Mouse (Mus musculus): ENCODE measurements around the gene Acsf3. TPM values are rescaled to one million over a fixed set of nuclear protein-coding genes. Genes with fewer than 3 reads are reported as not detected.

The Acsf3 gene
- polyA plus RNA-seq, 1 experiment from 2014 or later, result 10.7 TPM

DNA sequence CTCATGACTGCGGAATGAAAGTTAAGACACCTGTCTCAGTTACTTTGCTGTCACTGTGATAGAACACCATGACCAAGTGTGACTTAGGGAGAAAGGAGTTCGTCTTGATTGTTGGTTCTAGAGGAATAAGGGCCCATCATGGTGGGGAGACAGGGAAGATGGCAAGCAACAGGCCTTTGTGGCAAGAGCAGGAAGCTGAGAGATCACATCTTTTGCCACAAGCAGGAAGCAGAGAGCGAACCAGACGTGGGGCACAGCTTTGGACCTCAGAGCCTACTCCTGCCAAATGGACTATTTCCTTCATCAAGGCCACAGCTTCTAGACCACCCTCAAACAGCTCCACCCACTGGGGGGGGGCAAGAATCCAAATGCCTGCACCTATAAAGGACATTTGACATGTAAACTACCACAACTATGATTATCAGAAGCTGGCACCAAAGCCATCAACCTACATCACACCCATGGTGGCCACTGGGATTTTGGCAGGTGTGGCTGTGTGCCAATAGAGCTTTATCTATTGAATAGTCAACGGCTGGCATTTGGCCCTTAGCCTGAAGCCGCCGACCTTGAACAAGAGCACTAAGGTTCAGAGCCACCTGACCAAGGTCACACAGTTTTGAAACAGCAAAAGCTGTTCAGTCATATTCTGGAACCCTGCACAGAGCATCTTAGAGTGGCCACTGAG lies 10.4 kb upstream of the Acsf3 start:
- no peak; the same call in 1 of the 2 replicates for ATAC-seq
- no peak for DNase-seq
- no peak overlapping the region for H3K4me2 ChIP-seq (ENCODE audit: low read depth, low read length)
- TF ChIP-seq CTCF (IDR thresholded peaks at IDR 0.05; ENCODE audit: low read depth) (no peak), EP300 (IDR thresholded peaks at IDR 0.05; ENCODE audit: low read depth) (no peak)
- H3K9ac ChIP-seq (replicated peaks), result no peak overlapping the region
- H3K27ac ChIP-seq (ENCODE audit: low read depth), result no peak overlapping the region
- peaks cover 15% of the 10 kb centered on the region; the same call in 1 of the 2 replicates for H3K27me3 ChIP-seq (ENCODE audit: insufficient read depth, low read length)
- WGBS (ENCODE audit: insufficient replicate concordance), result 52% methylated on average over 7 of the region's 7 CpGs
- peaks cover 18% of the 10 kb centered on the region for H3K4me1 ChIP-seq (ENCODE audit: insufficient read depth)
- H3K4me3 ChIP-seq (ENCODE audit: low read depth, low read length), result no peak overlapping the region
- H3K36me3 ChIP-seq (replicated peaks; ENCODE audit: insufficient read depth, low read length), result no peaks in the 10 kb centered on the region
- H3K9me3 ChIP-seq (ENCODE audit: low read length), result no peaks in the 10 kb centered on the region

DNA sequence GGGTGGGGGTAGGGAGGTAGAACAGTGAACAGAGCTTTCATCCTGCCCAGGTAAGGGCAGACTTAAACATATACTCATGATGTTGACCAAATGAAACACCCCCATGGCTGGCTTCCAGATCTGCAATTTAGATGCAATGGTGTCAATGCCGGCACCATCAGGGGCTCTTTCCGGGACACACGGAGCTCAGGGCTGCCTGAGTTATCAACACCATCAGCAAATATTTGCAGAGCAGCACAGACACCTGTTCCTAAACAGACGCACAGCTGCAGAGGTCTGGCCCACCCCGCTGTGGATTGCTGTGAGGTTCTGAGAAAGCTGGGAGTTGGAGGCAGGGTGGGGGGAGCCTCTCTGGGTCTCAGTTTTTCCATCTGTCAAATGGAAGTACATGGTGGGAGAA lies 9.1 kb upstream of the Acsf3 start:
- Histone ChIP-seq H3K4me3 (ENCODE audit: low read depth, low read length) (no peak overlapping the region), H3K4me2 (ENCODE audit: low read depth, low read length) (no peak overlapping the region), H3K36me3 (replicated peaks; ENCODE audit: insufficient read depth, low read length) (no peaks in the 10 kb centered on the region), H3K27me3 (ENCODE audit: insufficient read depth, low read length) (peaks cover 6% of the 10 kb centered on the region; the same call in 1 of the 2 replicates), H3K27ac (ENCODE audit: low read depth) (no peak overlapping the region), H3K9me3 (ENCODE audit: low read length) (no peaks in the 10 kb centered on the region), H3K9ac (replicated peaks) (no peak overlapping the region), H3K4me1 (ENCODE audit: insufficient read depth) (peaks cover 18% of the 10 kb centered on the region)
- peak; percentile 55 for DNase-seq
- TF ChIP-seq EP300 (IDR thresholded peaks at IDR 0.05; ENCODE audit: low read depth) (no peak), CTCF (IDR thresholded peaks at IDR 0.05; ENCODE audit: low read depth) (no peak)
- peak; percentile 84 for ATAC-seq
- 46% methylated on average over 5 of the region's 5 CpGs for WGBS (ENCODE audit: insufficient replicate concordance)

DNA sequence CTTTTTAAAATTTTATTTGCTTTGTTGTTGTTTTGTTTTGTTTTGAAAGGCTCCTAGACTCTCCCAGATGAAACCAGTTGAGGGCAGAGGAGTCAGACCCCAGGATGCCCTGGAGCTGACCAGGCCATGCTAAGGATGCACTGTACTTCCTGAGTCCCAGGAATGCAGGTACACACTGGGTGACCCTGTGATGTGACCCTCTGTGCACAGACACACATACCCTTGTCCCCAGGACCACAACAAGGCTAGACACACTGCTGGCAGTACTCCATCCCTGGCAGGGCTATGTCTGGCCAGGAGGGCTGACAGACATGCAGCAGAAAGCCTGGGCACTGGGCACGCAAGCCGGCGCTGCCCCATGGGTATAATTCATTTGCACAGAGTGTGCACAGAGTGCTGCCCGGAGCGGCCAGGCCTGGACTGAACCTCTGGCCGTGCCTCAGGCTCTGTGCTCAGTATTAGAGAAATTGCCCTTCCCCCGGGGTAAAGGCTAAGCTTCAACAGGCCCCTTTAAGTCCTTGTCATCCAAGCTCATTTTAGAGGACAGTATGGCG lies 8.6 kb upstream of the Acsf3 start:
- TF ChIP-seq EP300 (IDR thresholded peaks at IDR 0.05; ENCODE audit: low read depth), result no peak
- no peak for TF ChIP-seq CTCF (IDR thresholded peaks at IDR 0.05; ENCODE audit: low read depth)
- no peaks in the 10 kb centered on the region for H3K9me3 ChIP-seq (ENCODE audit: low read length)
- no peak overlapping the region for H3K4me3 ChIP-seq (ENCODE audit: low read depth, low read length)
- no peak overlapping the region for H3K27ac ChIP-seq (ENCODE audit: low read depth)
- peaks cover 4% of the 10 kb centered on the region; the same call in 1 of the 2 replicates for H3K27me3 ChIP-seq (ENCODE audit: insufficient read depth, low read length)
- no peak overlapping the region for H3K4me2 ChIP-seq (ENCODE audit: low read depth, low read length)
- peak; percentile 52 for ATAC-seq
- H3K4me1 ChIP-seq (ENCODE audit: insufficient read depth), result peaks cover 18% of the 10 kb centered on the region
- no peak for DNase-seq
- H3K9ac ChIP-seq (replicated peaks), result no peak overlapping the region
- WGBS (ENCODE audit: insufficient replicate concordance), result 73% methylated on average over 8 of the region's 8 CpGs
- H3K36me3 ChIP-seq (replicated peaks; ENCODE audit: insufficient read depth, low read length), result no peaks in the 10 kb centered on the region

DNA sequence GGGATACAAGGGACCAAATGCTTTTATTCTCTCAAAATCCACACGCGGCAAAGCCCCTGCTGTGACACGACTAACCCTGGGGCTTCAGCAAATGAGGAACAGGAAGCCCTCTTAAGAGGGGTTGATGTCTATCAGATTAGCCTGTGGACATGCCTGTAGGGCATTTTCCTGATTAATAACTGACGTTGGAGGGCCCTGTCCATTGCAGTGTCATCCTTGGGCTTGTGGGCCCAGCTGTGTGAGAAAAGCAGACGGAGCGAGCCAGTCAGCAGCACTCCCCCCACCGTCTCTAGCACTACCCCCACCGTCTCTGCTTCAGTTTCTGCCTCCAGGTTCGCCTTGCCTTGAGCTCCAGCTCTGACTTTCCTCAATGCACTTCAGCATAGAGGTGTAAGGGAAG lies 8.1 kb upstream of the Acsf3 start:
- TF ChIP-seq EP300 (IDR thresholded peaks at IDR 0.05; ENCODE audit: low read depth) (no peak), CTCF (IDR thresholded peaks at IDR 0.05; ENCODE audit: low read depth) (no peak)

GRCm38 (mm10) chr8:122769251-122770058 lies 5.8 kb upstream of the Acsf3 start:
- Histone ChIP-seq H3K4me1 (ENCODE audit: insufficient read depth) (peaks cover 13% of the 10 kb centered on the region), H3K36me3 (replicated peaks; ENCODE audit: insufficient read depth, low read length) (no peaks in the 10 kb centered on the region), H3K9me3 (ENCODE audit: low read length) (no peaks in the 10 kb centered on the region), H3K4me2 (ENCODE audit: low read depth, low read length) (no peak overlapping the region), H3K27ac (ENCODE audit: low read depth) (no peak overlapping the region), H3K27me3 (ENCODE audit: insufficient read depth, low read length) (peaks cover 6% of the 10 kb centered on the region; the same call in 1 of the 2 replicates), H3K9ac (replicated peaks) (no peak overlapping the region), H3K4me3 (ENCODE audit: low read depth, low read length) (no peak overlapping the region)
- ATAC-seq (no peak), DNase-seq (no peak)
- WGBS (ENCODE audit: insufficient replicate concordance), result 72% methylated on average over 24 of the region's 24 CpGs
- TF ChIP-seq EP300 (IDR thresholded peaks at IDR 0.05; ENCODE audit: low read depth) (no peak), CTCF (IDR thresholded peaks at IDR 0.05; ENCODE audit: low read depth) (no peak)

More for the DNA sequence above, 8.1 kb upstream of the Acsf3 start:
- DNase-seq (no peak), ATAC-seq (no peak)
- 27% methylated on average over 9 of the region's 9 CpGs for WGBS (ENCODE audit: insufficient replicate concordance)
- no peak overlapping the region for H3K9ac ChIP-seq (replicated peaks)
- H3K9me3 ChIP-seq (ENCODE audit: low read length), result no peaks in the 10 kb centered on the region
- no peak overlapping the region for H3K4me2 ChIP-seq (ENCODE audit: low read depth, low read length)
- no peak overlapping the region for H3K4me3 ChIP-seq (ENCODE audit: low read depth, low read length)
- no peak overlapping the region for H3K27ac ChIP-seq (ENCODE audit: low read depth)
- H3K36me3 ChIP-seq (replicated peaks; ENCODE audit: insufficient read depth, low read length), result no peaks in the 10 kb centered on the region
- H3K4me1 ChIP-seq (ENCODE audit: insufficient read depth), result peaks cover 18% of the 10 kb centered on the region
- peaks cover 4% of the 10 kb centered on the region; the same call in 1 of the 2 replicates for H3K27me3 ChIP-seq (ENCODE audit: insufficient read depth, low read length)

Measured in liver, postnatal 0 days (tissue).